Mouse (Mus musculus): ENCODE results near the gene Aimp2. TPM values are rescaled to one million over a fixed set of nuclear protein-coding genes. Genes with fewer than 3 reads are reported as not detected.

Gene Aimp2
- total RNA-seq (2021), result 10 to 100 TPM; 31.6 to 34.8 TPM

DNA sequence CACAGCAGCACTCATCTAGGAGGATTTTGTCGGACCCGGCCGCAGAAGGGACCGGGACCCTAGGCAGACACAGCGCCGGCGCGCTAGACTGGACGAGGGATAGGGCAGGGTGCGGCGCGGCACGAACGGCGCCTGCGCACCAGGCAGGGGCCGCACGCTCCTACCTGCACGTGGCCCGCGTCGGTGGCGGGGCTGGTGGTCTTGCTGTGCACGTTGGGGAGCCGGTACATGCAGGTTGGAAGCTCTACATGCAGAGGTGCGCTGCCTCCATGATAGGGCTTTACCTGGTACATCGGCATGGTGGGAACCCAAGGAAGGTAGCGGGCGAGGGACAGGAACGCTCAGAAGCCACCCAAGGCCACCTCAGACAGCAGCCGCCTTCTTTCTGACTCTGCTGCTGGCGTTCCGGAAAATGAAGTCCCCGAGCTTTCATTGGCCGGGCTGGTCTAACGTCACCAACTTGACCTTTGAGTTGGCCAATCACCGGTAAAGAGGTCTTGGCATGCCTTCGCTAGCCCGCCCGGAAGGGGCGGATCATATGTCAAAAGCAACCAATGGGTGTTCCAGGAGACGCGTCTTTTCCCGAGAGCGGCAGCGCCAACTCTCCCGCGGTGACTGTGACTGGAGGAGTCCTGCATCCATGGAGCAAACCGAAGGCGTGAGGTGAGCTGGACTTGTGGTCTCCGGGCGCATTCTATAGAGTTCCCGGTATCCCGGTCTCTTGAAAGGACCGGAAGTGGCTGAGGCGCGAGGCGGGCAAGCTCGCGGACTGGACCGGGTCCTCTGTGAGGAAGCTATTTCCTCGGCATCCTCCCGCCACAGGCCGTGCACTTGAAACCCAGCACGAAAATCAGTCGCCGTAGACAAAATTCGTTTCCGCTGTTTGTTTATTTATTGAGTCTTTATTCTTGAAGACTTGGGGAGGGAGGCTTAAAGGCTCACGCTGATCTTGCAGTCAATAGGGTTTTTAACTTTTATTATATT, at the start of gene Aimp2, which contains the start of gene Pms2:
TSS of gene Aimp2 (minus strand) at position 431 of the 984 bp plus-strand sequence.
TSS of gene Pms2 (plus strand) at position 548 of the 984 bp plus-strand sequence.
- intact Hi-C loops (cut with DNase I), result no loop called here
- DNase-seq (ENCODE audit: low spot score in 2 of 2), result peak; percentile 96 to 97

DNA sequence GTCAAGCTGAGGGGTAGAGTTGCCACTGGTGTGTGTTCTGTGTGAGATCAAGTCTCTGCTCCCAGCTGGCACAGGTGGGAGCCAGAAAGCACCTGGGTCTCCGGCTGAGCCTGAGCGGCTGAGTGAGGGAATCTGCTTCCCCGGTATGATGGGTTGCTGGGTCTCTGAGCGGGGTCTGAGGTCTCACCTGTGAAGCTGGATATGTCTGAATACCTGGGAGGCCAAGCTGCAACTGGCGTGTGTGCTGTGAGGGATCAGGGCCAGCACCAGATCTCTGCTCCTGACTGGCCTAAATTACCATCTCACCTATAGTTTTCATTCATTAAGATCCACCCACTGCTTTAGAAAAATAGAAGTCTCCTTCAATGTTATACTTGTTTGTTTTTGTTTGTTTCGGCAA, 47.5 kb upstream of the Aimp2 start:
- intact Hi-C loops (cut with DNase I), result no loop called here
- DNase-seq (ENCODE audit: low spot score in 2 of 2), result no peak

DNA sequence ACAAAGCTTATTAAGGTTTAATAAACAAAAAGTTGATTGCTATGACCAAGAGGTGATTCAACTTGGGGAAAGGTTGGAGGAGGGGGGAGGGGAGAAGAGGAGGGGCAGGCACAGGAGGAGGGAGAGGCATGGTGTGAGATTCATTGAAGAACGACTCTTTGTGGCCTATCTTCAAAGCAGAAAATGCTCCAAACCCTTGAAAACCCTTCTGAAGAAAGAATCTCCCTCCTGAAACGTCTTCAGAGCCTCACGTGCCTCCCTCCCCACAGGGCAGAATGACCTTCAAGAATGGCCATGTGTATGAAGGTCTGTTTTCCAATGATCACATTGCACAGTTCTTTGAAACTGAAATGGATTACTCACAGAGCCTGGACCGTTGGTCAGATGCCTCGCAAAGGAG, 40.4 kb upstream of the Aimp2 start:
- DNase-seq (ENCODE audit: low spot score in 2 of 2), result no peak
- intact Hi-C loops (cut with DNase I), result no loop called here

DNA sequence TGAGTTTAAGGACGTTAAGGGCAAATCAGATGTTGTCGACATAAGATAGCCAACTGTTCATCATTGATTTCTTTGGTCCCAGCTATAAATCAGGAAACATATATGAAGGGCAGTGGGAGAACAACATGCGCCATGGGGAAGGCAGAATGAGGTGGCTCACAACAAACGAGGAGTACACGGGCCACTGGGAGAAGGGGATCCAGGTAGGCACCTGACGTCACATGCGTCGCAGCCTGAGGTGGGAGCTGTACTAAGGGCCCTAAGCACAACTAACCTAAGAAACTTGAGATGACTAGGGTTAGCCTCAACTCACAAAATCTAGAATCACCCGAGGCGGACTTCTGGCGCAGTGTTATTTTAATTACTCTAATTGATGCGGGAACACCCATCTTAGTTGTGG, 38.7 kb upstream of the Aimp2 start:
- DNase-seq (ENCODE audit: low spot score in 2 of 2), result no peak
- intact Hi-C loops (cut with DNase I), result no loop called here

DNA sequence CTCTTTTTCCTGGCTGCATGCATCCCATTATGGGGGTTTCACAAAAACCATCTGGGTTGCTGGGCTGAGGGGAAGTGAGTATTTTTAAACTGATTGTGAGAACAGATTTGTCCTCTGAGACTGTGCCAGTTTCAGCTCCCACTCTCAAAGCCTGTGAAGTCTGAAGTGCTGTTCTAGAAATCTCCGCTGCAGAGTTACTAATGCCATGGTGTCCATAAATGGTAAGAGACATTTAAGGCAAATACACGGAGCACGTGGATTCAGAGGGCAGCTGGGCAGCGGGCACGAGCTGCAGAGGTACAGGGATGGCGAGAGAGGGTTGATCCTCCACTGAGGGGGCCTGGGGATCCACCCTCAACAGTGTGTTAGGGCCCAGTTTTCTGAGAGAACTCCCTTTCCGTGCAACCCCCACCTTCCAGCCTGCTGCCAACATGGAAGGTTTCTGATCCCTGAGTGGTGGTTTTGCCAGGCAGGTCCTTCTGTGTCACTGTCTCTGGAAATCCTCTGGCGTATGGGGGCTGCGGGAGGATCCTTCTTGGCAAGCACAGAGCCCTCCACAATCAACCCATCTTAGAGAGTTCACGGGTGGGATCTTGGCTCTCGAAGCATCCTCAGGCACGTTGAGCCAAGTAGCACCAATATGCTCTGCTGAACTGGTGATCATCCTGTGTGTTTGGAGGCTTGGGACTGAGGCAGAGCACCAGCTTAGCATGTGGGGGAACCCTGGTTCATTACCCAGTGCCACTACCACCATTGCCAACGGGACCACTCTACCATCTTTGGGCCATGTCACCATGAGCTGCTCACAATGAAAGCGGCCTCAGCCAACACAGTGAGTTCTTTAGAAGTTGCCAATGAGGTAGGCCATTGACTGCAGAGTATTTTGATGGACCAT, 33.8 kb upstream of the Aimp2 start:
- intact Hi-C loops (cut with DNase I), result loop anchor here (5.0 kb wide), 1 partner anchor 139 kb away; no protein-coding TSS in a partner anchor
- peak; percentile 79 to 84 for DNase-seq (ENCODE audit: low spot score in 2 of 2)

DNA sequence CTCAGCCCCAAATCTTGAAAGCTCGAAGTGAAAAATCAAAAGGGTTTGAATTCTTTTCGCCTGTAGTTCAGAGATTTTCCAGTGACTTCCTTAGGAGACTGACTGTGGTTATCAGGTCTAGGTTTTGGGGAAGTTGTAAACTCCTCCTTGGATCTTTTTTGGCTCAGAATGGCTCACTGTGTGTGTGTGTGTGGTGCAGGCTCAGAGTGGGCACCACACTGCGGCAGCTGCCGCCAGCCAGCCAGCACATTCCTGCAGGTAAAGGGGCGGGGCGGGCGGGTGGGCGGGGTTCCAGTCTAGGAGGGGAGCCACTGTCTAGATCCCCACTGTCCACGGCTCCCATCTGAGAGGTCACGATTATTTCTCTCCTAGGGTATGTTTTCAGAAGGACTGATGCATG, 31.9 kb upstream of the Aimp2 start:
- DNase-seq (ENCODE audit: low spot score in 2 of 2), result no peak
- intact Hi-C loops (cut with DNase I), result loop anchor here (5.0 kb wide), 1 partner anchor 141 kb away; no protein-coding TSS in a partner anchor

DNA sequence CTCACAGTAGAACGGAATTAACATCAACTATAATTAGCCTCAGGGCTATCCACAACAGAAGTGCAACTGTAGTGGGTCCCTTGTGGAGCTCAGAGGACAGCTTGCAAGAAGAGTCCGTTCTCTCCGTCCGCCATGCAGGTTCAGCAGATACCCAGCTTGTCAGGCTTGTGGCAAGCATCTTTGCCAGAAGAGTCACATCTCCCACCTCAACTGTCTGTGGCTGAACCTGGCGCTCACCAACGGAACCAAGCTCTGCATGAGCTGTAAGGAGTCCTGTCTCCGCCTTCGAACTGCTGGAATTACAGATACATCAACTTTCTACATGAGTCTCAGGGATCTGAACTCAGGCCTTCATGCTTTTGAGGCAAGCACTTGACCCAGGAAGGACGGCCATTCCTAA, 26.5 kb upstream of the Aimp2 start:
- intact Hi-C loops (cut with DNase I), result no loop called here
- no peak for DNase-seq (ENCODE audit: low spot score in 2 of 2)

DNA sequence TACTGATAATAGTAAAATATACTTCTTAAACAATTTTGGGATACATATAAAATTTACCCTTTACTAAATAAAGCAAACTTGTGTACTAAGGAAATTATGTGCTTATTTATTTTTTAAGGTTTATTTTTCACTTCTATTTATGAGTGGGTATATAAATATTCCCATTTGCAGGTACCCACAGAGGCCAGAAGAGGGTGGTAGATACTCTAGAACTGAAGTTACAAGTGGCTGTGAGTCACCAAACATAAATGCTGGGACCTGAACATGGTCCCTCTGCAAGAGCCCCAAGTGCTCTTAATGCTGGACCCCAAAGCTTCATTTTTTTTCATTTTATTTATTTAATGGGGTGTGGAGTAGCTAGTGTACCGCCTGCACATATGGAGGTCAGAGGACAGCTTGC, 24.2 kb upstream of the Aimp2 start:
- intact Hi-C loops (cut with DNase I), result no loop called here
- DNase-seq (ENCODE audit: low spot score in 2 of 2), result no peak

DNA sequence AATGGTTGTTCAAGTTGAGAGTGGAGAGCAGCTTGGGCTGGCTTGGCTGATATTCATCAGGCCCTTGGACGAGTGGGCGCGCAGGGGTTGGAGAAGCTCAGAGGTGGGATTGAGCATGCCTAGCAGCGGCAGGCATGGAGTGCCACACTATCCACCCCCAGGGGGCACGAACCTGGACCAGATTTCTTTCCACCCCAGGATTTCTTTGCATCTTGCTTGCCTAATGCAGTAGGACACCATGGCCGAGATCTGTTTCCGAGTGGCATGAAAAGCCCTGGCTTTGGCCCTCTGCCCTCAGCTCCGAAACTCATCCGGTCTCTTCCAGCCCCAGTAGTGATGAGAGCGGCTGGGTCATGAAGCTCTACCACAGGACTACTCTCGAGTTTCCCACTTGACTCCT, 23.8 kb upstream of the Aimp2 start:
- DNase-seq (ENCODE audit: low spot score in 2 of 2), result no peak
- intact Hi-C loops (cut with DNase I), result no loop called here

DNA sequence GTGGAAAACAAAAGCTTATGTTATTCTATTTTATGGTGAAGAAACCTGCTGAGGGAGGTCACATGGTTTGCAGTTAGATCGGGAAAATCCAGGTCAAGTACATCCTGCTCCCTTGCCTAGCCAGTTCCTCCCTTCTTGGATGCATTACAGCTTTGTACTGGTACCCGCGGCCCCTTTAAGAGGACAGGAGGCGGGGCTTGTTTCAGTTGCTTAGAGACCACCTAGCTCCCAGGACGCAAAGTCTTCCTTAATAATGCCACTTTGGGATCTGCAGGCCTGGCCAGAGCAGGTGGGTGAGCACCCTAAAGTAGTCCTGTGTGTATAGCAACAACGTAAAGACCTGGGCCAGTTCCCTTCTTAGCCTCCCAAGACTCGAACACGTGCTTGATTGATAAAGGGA, 23.2 kb upstream of the Aimp2 start, which contains the start of gene Rsph10b:
TSS of gene Rsph10b (plus strand) at position 205 of the 400 bp plus-strand sequence.
- DNase-seq (ENCODE audit: low spot score in 2 of 2), result no peak
- intact Hi-C loops (cut with DNase I), result no loop called here

DNA sequence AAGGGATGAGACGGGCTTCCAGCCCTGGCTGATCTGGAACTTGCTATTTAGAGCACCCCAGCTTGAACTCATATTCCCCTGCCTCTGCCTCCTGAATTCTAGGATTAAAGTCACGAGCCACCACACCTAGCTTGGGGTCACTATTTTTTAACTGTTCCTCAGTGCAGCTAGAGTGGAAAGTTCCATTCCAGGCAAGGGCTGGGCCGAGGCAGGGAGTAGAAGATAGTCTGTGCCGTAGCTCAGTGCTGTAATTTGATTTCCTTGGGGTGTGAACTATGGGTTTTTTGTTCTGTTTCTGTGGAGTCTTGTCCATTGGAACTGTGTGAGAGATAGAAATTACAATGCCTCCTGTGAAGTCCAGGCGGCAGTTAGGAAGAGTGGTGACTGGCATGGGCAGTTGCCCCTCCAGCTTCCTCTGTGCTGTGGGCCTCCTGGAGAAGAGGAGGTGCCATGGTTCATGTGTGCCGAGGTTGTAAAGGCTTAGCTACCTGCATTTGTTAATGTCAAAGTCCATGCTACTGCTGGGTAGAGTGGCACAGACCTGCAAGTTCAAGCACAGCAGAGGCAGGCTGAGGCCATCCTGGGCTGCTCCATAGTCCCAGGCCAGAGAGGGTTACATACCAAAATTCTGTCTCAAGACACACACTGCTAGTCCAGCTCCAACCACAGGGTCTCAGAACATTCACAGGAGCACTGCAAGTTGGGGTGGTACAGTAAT, 22.4 kb upstream of the Aimp2 start:
- intact Hi-C loops (cut with DNase I), result no loop called here
- DNase-seq (ENCODE audit: low spot score in 2 of 2), result no peak

DNA sequence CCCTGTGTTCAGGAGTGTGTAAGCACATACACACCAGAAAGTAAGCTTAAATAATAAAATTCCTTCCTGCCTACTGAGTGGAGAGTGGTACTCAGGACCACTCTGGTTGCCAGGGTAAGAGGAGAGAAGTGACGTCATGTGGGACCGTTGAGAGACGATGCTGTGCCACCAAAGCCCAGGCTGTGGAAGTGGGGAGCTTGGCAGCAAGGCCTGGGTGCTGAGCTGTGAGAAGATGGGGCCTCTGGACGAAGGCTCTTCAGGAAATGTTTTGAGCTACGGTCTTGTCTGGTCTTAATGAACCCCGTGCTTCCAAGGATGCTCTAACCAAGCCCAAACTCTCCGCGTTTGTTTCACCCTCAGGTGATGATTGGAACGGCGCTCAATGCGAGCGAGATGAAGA, 21.0 kb upstream of the Aimp2 start:
- DNase-seq (ENCODE audit: low spot score in 2 of 2), result no peak
- intact Hi-C loops (cut with DNase I), result no loop called here

DNA sequence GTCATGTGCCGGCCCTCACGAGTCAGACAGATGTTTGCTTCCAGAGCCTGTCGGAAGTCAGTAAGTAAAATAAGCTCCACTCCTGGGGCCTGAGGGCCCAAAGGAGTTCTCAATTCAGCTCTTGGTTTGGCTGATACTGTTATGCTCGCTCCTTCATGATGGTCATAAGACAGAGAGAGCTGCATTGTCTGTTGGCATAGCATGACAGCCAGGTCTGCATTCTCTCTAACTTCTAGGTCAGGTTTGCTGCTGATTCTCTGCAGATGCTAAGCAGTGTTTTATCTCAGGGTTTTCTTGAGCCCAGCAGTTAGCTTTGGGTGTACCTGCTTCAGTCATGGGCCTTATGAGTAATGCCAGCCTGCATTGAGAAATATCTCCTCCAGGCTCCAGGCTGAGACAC, 19.6 kb upstream of the Aimp2 start:
- intact Hi-C loops (cut with DNase I), result no loop called here

DNA sequence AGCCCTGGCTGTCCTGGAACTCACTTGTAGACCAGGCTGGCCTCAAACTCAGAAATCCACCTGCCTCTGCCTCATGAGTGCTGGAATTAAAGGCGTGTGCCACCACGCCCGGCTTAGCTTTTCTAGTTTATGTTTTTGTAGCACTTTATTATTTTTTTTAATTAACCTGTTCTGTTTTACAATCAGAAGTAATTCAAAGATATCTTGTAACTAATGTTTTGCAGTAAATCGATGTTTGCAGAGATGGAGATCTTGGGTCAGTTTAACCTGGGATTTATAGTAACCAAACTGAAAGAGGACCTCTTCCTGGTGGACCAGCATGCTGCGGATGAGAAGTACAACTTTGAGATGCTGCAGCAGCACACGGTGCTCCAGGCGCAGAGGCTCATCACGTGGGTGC, 18.2 kb upstream of the Aimp2 start, which contains the start of gene Gm42421:
TSS of gene Gm42421 (plus strand) at position 301 of the 400 bp plus-strand sequence.
- intact Hi-C loops (cut with DNase I), result no loop called here
- DNase-seq (ENCODE audit: low spot score in 2 of 2), result no peak

More for the DNA sequence above, 19.6 kb upstream of the Aimp2 start:
- DNase-seq (ENCODE audit: low spot score in 2 of 2), result no peak

DNA sequence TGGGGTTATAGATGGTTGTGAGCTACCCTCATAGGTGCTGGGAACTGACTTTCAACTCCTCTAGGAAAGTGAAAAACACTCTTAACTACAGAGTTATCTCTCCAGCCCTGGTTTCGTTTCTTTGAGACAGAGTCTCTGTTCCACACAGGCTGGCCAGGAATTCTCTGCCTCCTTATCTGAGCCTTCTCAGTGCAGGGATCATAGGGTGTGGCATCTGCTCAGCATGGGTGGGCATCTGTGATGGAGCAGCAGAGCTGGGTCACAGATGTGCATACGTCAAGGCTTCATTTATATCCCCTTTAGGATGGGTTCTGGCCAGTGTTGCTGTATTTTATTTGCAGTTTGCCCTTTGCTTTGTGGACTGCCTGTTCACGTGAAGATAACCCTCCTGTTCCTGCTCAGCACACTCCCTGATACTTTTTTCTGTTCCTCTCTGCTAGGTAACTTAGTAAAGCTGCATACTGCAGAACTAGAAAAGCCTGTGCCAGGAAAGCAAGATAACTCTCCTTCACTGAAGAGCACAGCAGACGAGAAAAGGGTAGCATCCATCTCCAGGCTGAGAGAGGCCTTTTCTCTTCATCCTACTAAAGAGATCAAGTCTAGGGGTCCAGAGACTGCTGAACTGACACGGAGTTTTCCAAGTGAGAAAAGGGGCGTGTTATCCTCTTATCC, 15.3 kb upstream of the Aimp2 start:
- intact Hi-C loops (cut with DNase I), result no loop called here
- no peak for DNase-seq (ENCODE audit: low spot score in 2 of 2)

DNA sequence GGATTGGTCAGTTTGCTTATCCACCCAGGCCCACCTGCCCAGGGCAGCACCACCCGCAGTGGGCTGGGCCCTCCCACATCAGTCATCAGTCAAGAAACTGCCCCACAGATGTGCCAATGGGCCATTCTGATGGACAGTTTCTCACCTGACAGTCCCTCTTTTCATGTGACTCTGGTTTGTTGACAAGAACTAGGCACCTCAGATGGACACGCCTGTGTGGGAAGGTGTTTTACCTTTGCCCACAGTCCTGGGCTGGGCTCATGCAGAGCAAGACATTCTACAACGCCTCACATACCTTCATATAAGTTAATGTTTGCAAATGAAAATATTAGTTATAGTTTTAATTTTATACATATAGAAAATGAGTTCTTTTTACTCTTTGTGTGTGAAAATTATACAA, 8.5 kb upstream of the Aimp2 start:
- intact Hi-C loops (cut with DNase I), result no loop called here
- no peak for DNase-seq (ENCODE audit: low spot score in 2 of 2)

DNA sequence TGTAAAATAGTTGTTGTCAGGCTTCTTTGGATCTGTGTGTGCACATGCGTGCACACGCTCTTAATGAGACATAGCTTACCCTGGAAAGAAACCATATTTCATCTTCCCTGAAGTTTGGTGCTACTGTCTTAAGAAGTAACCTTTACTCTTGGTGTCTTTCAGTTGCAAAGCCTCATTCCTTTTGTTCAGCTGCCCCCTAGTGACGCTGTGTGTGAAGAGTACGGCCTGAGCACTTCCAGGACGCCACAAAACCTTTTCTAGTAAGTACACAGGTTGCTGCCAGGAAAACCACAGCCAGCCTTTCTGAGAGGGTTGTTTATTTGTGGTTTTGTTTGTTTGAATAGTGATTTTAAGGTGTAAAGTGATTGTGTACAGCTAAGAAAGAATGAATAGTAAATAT, 7.8 kb upstream of the Aimp2 start:
- intact Hi-C loops (cut with DNase I), result no loop called here
- no peak for DNase-seq (ENCODE audit: low spot score in 2 of 2)

DNA sequence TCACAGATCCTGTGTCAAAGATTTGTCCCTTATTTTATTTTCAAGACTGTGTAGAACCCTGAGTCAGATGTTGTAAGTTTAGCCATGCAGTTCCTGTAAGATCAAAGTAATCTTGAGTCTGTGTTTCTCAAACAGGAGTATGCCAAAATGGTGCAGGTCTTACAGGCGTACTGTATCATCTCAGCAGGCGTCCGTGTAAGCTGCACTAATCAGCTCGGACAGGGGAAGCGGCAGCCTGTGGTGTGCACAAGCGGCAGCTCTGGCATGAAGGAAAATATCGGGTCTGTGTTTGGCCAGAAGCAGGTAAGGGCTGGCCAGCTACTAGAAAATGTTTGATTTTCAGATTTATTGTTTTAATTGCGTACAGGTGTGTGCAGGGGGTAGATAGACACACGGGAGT, 6.6 kb upstream of the Aimp2 start:
- intact Hi-C loops (cut with DNase I), result no loop called here
- no peak for DNase-seq (ENCODE audit: low spot score in 2 of 2)

DNA sequence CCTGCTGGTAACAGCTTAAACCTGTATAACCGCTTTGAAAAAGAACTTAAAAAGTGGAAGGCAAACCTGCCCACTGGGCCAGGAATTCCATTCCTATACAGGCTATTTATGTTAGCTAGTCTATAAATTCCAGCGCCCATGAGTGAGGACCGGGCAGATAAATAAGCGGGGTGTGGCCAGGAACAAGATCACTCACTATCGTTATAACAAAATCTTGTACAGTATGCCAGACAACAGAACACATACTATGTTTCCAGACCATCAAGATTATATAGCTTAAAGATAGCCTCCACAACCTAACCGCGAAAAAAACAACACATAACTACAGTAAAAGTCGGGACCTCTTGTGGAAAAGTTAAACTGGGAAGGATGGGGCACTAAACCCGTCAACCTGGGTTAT, 721 bp downstream of the Aimp2 start:
- no peak for DNase-seq (ENCODE audit: low spot score in 2 of 2)
- intact Hi-C loops (cut with DNase I), result no loop called here
